Mouse (Mus musculus): Measurements from ENCODE around the gene Nt5c1a.
A peak's percentile ranks its signal among the peaks of the same experiment; 100 is the strongest.

Nt5c1a gene

GRCm38 (mm10) chr4:123213975-123214374 lies 12.7 kb downstream of the Nt5c1a start:
- DNase-seq: no peak

GRCm38 (mm10) chr4:123215367-123215766 lies 14.1 kb downstream of the Nt5c1a start:
- DNase-seq: no peak

GRCm38 (mm10) chr4:123216782-123217181 lies 15.5 kb downstream of the Nt5c1a start:
- DNase-seq: no peak

GRCm38 (mm10) chr4:123219720-123220357 lies 18.5 kb downstream of the Nt5c1a start:
- peak in 1 of 2 experiments; percentile 18 for DNase-seq

- DNase-seq: no peak
These were observed 19.3 kb downstream of the Nt5c1a start for GRCm38 (mm10) chr4:123220637-123221036.

- no peak for DNase-seq
These were observed 22.0 kb downstream of the Nt5c1a start for GRCm38 (mm10) chr4:123223309-123223708.

GRCm38 (mm10) chr4:123225718-123226403 lies 24.6 kb downstream of the Nt5c1a start:
- DNase-seq: no peak

GRCm38 (mm10) chr4:123227707-123228106 lies 26.4 kb downstream of the Nt5c1a start:
- no peak for DNase-seq

GRCm38 (mm10) chr4:123228270-123228669 lies 27.0 kb downstream of the Nt5c1a start:
- no peak for DNase-seq

- DNase-seq: no peak
These were observed 27.9 kb downstream of the Nt5c1a start for GRCm38 (mm10) chr4:123229166-123229565.

GRCm38 (mm10) chr4:123232841-123233240 lies 31.5 kb downstream of the Nt5c1a start:
- DNase-seq: no peak

- no peak for DNase-seq
These were observed 32.3 kb downstream of the Nt5c1a start, which contains the start of gene Heyl for GRCm38 (mm10) chr4:123233492-123234084. TSS of gene Heyl (plus strand) at chr4:123233556.

GRCm38 (mm10) chr4:123235835-123236430 lies 34.6 kb downstream of the Nt5c1a start:
- DNase-seq: no peak

GRCm38 (mm10) chr4:123236431-123237031 lies 35.2 kb downstream of the Nt5c1a start:
- no peak for DNase-seq

GRCm38 (mm10) chr4:123237386-123238266 lies 36.3 kb downstream of the Nt5c1a start:
- no peak for DNase-seq

GRCm38 (mm10) chr4:123239361-123240203 lies 38.3 kb downstream of the Nt5c1a start:
- DNase-seq: no peak

GRCm38 (mm10) chr4:123246221-123246620 lies 44.9 kb downstream of the Nt5c1a start:
- no peak for DNase-seq

- no peak for DNase-seq
These were observed 45.3 kb downstream of the Nt5c1a start for GRCm38 (mm10) chr4:123246651-123247050.

- DNase-seq: no peak
These were observed 46.0 kb downstream of the Nt5c1a start for GRCm38 (mm10) chr4:123247147-123247880.

GRCm38 (mm10) chr4:123248971-123249567 lies 47.8 kb downstream of the Nt5c1a start:
- DNase-seq: no peak

Measured in thymus, adult 18-20 months (tissue).